Mouse (Mus musculus): ENCODE results near the gene Ptrh1. TPM values are rescaled to one million over a fixed set of nuclear protein-coding genes. Genes with fewer than 3 reads are reported as not detected.

The Ptrh1 gene
- polyA plus RNA-seq, 1 experiment from 2014 or later: 3.5 TPM

Other genes starting within 250 kb of the Ptrh1 start
- gene Fam102a, start 240.5 kb upstream of the Ptrh1 start, polyA plus RNA-seq (2014; fragmentation: Nextera tagmentation; extraction: Ambion mirVana): 6.9 and 7.8 TPM in 2 replicates
- 138 and 165 TPM in 2 replicates for gene Dpm2, start 204.9 kb upstream of the Ptrh1 start, polyA plus RNA-seq (2014; fragmentation: Nextera tagmentation; extraction: Ambion mirVana)
- 7.1 and 11.5 TPM in 2 replicates for gene Pip5kl1, start 201.0 kb upstream of the Ptrh1 start, polyA plus RNA-seq (2014; fragmentation: Nextera tagmentation; extraction: Ambion mirVana)
- 0.29 and 1.3 TPM in 2 replicates for gene 9430097D07Rik, start 200.1 kb upstream of the Ptrh1 start, polyA plus RNA-seq (2014; fragmentation: Nextera tagmentation; extraction: Ambion mirVana)
- gene St6galnac4, start 188.7 kb upstream of the Ptrh1 start, polyA plus RNA-seq (2014; fragmentation: Nextera tagmentation; extraction: Ambion mirVana): 20.1 and 24.8 TPM in 2 replicates
- 7.6 and 10.2 TPM in 2 replicates for gene St6galnac6, start 176.1 kb upstream of the Ptrh1 start, polyA plus RNA-seq (2014; fragmentation: Nextera tagmentation; extraction: Ambion mirVana)
- 69.2 and 76.2 TPM in 2 replicates for gene Ak1, start 154.0 kb upstream of the Ptrh1 start, polyA plus RNA-seq (2014; fragmentation: Nextera tagmentation; extraction: Ambion mirVana)
- gene Eng, start 129.2 kb upstream of the Ptrh1 start, polyA plus RNA-seq (2014; fragmentation: Nextera tagmentation; extraction: Ambion mirVana): 13.5 and 23.8 TPM in 2 replicates
- gene Fpgs, start 71.6 kb upstream of the Ptrh1 start, polyA plus RNA-seq (2014; fragmentation: Nextera tagmentation; extraction: Ambion mirVana): 15.3 and 15.6 TPM in 2 replicates
- 61.4 and 76.5 TPM in 2 replicates for gene Cdk9, start 62.7 kb upstream of the Ptrh1 start, polyA plus RNA-seq (2014; fragmentation: Nextera tagmentation; extraction: Ambion mirVana)
- 45.8 and 45.9 TPM in 2 replicates for gene Sh2d3c, start 54.7 kb upstream of the Ptrh1 start, polyA plus RNA-seq (2014; fragmentation: Nextera tagmentation; extraction: Ambion mirVana)
- 3.2 and 4.6 TPM in 2 replicates for gene 6330409D20Rik, start 34.8 kb upstream of the Ptrh1 start, polyA plus RNA-seq (2014; fragmentation: Nextera tagmentation; extraction: Ambion mirVana)
- gene Tor2a, start 18.6 kb upstream of the Ptrh1 start, polyA plus RNA-seq (2014; fragmentation: Nextera tagmentation; extraction: Ambion mirVana): 50.5 and 51.1 TPM in 2 replicates
- gene Ttc16, start 153 bp upstream of the Ptrh1 start, polyA plus RNA-seq (2014; fragmentation: Nextera tagmentation; extraction: Ambion mirVana): 0.41 and 0.80 TPM in 2 replicates
- gene Cfap157, start 8.6 kb downstream of the Ptrh1 start, polyA plus RNA-seq (2014; fragmentation: Nextera tagmentation; extraction: Ambion mirVana): 0.38 and 0.39 TPM in 2 replicates
- 240 and 245 TPM in 2 replicates for gene Stxbp1, start 71.5 kb downstream of the Ptrh1 start, polyA plus RNA-seq (2014; fragmentation: Nextera tagmentation; extraction: Ambion mirVana)
- 13.6 and 19.8 TPM in 2 replicates for gene Fam129b, start 100.3 kb downstream of the Ptrh1 start, polyA plus RNA-seq (2014; fragmentation: Nextera tagmentation; extraction: Ambion mirVana)
- gene Rpl12, start 185.8 kb downstream of the Ptrh1 start, polyA plus RNA-seq (2014; fragmentation: Nextera tagmentation; extraction: Ambion mirVana): 105 and 110 TPM in 2 replicates
- 19.8 and 20.2 TPM in 2 replicates for gene Lrsam1, start 185.8 kb downstream of the Ptrh1 start, polyA plus RNA-seq (2014; fragmentation: Nextera tagmentation; extraction: Ambion mirVana)
- gene Slc2a8, start 206.3 kb downstream of the Ptrh1 start, polyA plus RNA-seq (2014; fragmentation: Nextera tagmentation; extraction: Ambion mirVana): 16.0 and 18.2 TPM in 2 replicates